Mouse (Mus musculus) T-helper 1 cell (primary cell): ENCODE measurements around the gene Olfr247.
"Not testable (repeated sequence)": the region's sequence is repeated elsewhere in the genome, so short reads cannot be mapped to it uniquely, and the experiment has no call there.

ENCODE experiments used
- in situ Hi-C: fragments of 300-600 bp; cut with MboI, MseI; formaldehyde crosslinking; loops from one replicate; pipeline ENCODE4 v1.15.1; 2025; ENCODE audit warnings: high pct_unique_total_duplicates

Olfr247 gene

GRCm38 (mm10) chr10:129976040-129976439 is at the start of gene Olfr247:
Gene Olfr247 (minus strand): TSS chr10:129976140.
- in situ Hi-C loops: not testable (repeated sequence)

GRCm38 (mm10) chr10:130012321-130012720 is 36.4 kb upstream of the Olfr247 start, which contains the start of gene Olfr820:
Gene Olfr820 (plus strand): TSS chr10:130012621.
- in situ Hi-C loops: no loop called here

- in situ Hi-C loops: not testable (repeated sequence)
Measured at GRCm38 (mm10) chr10:130005366-130005765, 29.4 kb upstream of the Olfr247 start.

- in situ Hi-C loops: not testable (repeated sequence)
Measured at GRCm38 (mm10) chr10:130004104-130004503, 28.2 kb upstream of the Olfr247 start.

- in situ Hi-C loops: not testable (repeated sequence)
Measured at GRCm38 (mm10) chr10:129984962-129985361, 9.0 kb upstream of the Olfr247 start, which contains the start of gene Gm10310. Gene Gm10310 (minus strand): TSS chr10:129985062.

GRCm38 (mm10) chr10:129981867-129982266 is 5.9 kb upstream of the Olfr247 start:
- in situ Hi-C loops: not testable (repeated sequence)

GRCm38 (mm10) chr10:129972994-129973393 is 2.9 kb downstream of the Olfr247 start:
- in situ Hi-C loops: not testable (repeated sequence)

- in situ Hi-C loops: not testable (repeated sequence)
Measured at GRCm38 (mm10) chr10:129967166-129967565, 8.8 kb downstream of the Olfr247 start, which contains the start of gene Olfr819. Gene Olfr819 (minus strand): TSS chr10:129967266.

- in situ Hi-C loops: not testable (repeated sequence)
Measured at GRCm38 (mm10) chr10:129966232-129966631, 9.7 kb downstream of the Olfr247 start.

- in situ Hi-C loops: no loop called here
Measured at GRCm38 (mm10) chr10:129949000-129949399, 26.9 kb downstream of the Olfr247 start, which contains the start of gene Olfr818. Gene Olfr818 (minus strand): TSS chr10:129949100.
